Mouse (Mus musculus) CH12.LX (cell line): ENCODE data around the gene 4931422A03Rik. TPM values are rescaled to one million over a fixed set of nuclear protein-coding genes. Genes with fewer than 3 reads are reported as not detected.

ENCODE experiments used
- DNase-seq: peaks from one replicate; pipeline ENCODE4 v3.0.0-alpha.2; 2013; ENCODE audit errors: extremely low read depth
- H3K27ac ChIP-seq: 2 replicates; pipeline ENCODE4 v1.5.1; 2012; ENCODE audit warnings: low read depth, mild to moderate bottlenecking, control low read depth, moderate library complexity; ENCODE audit not compliant: insufficient read depth
- H3K27me3 ChIP-seq: replicated peaks from 2 replicates; pipeline ENCODE3; 2012; ENCODE audit warnings: inconsistent platforms
- H3K36me3 ChIP-seq, 2 experiments: replicated peaks in 1 of 2; 2 replicates each; pipeline versions ENCODE3 to v1.6.1; 2012; ENCODE audit warnings: inconsistent platforms in 1 of 2, low read length in 1 of 2, mild to moderate bottlenecking in 1 of 2, mixed read lengths in 1 of 2, moderate library complexity in 1 of 2; ENCODE audit not compliant: control insufficient read depth in 1 of 2, insufficient read depth in 1 of 2
- H3K4me1 ChIP-seq, 2 experiments: 2 replicates each; pipeline ENCODE4 v1.6.1; 2012; ENCODE audit warnings: inconsistent platforms in 1 of 2, moderate library complexity in 1 of 2; ENCODE audit not compliant: insufficient read depth in 2 of 2, control insufficient read depth in 1 of 2
- H3K4me2 ChIP-seq: 2 replicates; pipeline ENCODE4 v1.6.1; 2012; ENCODE audit warnings: low read depth, mild to moderate bottlenecking, control low read depth; ENCODE audit not compliant: poor library complexity, insufficient read depth, severe bottlenecking
- H3K4me3 ChIP-seq, 3 experiments: fragments of 150-350 bp in 1 of 3; sonication (generic) in 1 of 3; replicated peaks in 1 of 3; 2 replicates each; pipeline versions ENCODE3 to v1.5.1; 2011 to 2012; ENCODE audit warnings: low read depth in 2 of 3, low read length in 2 of 3, mild to moderate bottlenecking in 2 of 3, moderate library complexity in 2 of 3, control low read depth in 1 of 3, improper control_type of control experiment in 1 of 3, inconsistent platforms in 1 of 3, mixed read lengths in 1 of 3; ENCODE audit not compliant: poor library complexity in 1 of 3
- H3K79me2 ChIP-seq: replicated peaks from 2 replicates; pipeline ENCODE4 v1.6.1; 2012; ENCODE audit warnings: mild to moderate bottlenecking, moderate library complexity; ENCODE audit not compliant: control insufficient read depth, poor library complexity, insufficient read depth, severe bottlenecking; ENCODE audit errors: extremely low read depth
- H3K9ac ChIP-seq: 2 replicates; pipeline ENCODE4 v1.6.1; 2012; ENCODE audit warnings: low read depth, mild to moderate bottlenecking, control low read depth, moderate library complexity; ENCODE audit not compliant: insufficient read depth
- H3K9me3 ChIP-seq: replicated peaks from 2 replicates; pipeline ENCODE3; 2012; ENCODE audit warnings: low read length, inconsistent platforms, mixed read lengths
- CTCF ChIP-seq, 2 experiments: IDR thresholded peaks in 1 of 2; conservative IDR thresholded peaks in 1 of 2; 2 replicates each; pipeline ENCODE4 v1.5.1; 2011 to 2012; ENCODE audit warnings: low read depth in 2 of 2, low read length in 2 of 2, improper control_type of control experiment in 1 of 2, inconsistent platforms in 1 of 2, mild to moderate bottlenecking in 1 of 2, moderate library complexity in 1 of 2
- E2F4 ChIP-seq: IDR thresholded peaks from 2 replicates; pipeline ENCODE4 v1.6.1; 2011; ENCODE audit warnings: low read depth, low read length, improper control_type of control experiment; ENCODE audit not compliant: insufficient replicate concordance
- ELF1 ChIP-seq: IDR thresholded peaks from 2 replicates; pipeline ENCODE4 v1.6.1; 2014; ENCODE audit warnings: low read depth, mild to moderate bottlenecking, inconsistent platforms, low read length, improper control_type of control experiment
- GABPA ChIP-seq: IDR thresholded peaks from 2 replicates; pipeline ENCODE4 v1.6.1; 2012; ENCODE audit warnings: low read depth, low read length, improper control_type of control experiment, inconsistent platforms; ENCODE audit not compliant: insufficient replicate concordance
- MEF2A ChIP-seq: IDR thresholded peaks from 2 replicates; pipeline ENCODE4 v1.6.1; 2014; ENCODE audit warnings: low read depth, mild to moderate bottlenecking, inconsistent platforms, low read length, improper control_type of control experiment, borderline replicate concordance
- PAX5 ChIP-seq: IDR thresholded peaks from 2 replicates; pipeline ENCODE4 v1.6.1; 2012; ENCODE audit warnings: low read length, inconsistent platforms, mixed read lengths
- POLR2A ChIP-seq: IDR thresholded peaks from 2 replicates; pipeline ENCODE4 v1.6.1; 2011; ENCODE audit warnings: low read depth, mild to moderate bottlenecking, improper control_type of control experiment, low read length
- RAD21 ChIP-seq: IDR thresholded peaks from 2 replicates; pipeline ENCODE4 v1.6.1; 2011; ENCODE audit warnings: low read depth, mild to moderate bottlenecking, low read length, improper control_type of control experiment, moderate library complexity
- SMC3 ChIP-seq: IDR thresholded peaks from 2 replicates; pipeline ENCODE4 v1.6.1; 2011; ENCODE audit warnings: low read depth, low read length, improper control_type of control experiment
- TBP ChIP-seq: conservative IDR thresholded peaks from 2 replicates; pipeline ENCODE4 v1.6.1; 2011; ENCODE audit warnings: low read depth, low read length, improper control_type of control experiment
- UBTF ChIP-seq: IDR thresholded peaks from 2 replicates; pipeline ENCODE4 v1.6.1; 2012; ENCODE audit warnings: low read depth, mild to moderate bottlenecking, inconsistent platforms, low read length, improper control_type of control experiment, moderate library complexity
- USF2 ChIP-seq: conservative IDR thresholded peaks from 2 replicates; pipeline ENCODE4 v1.6.1; 2011; ENCODE audit warnings: low read depth, low read length, improper control_type of control experiment
- dilution Hi-C: fragments of 300-500 bp; cut with MboI; formaldehyde crosslinking; loops from 2 replicates; pipeline ENCODE4 v1.14.3; 2020; ENCODE audit warnings: low sequenced_read_pairs; ENCODE audit not compliant: extremely low pct_unique_long_range_greater_than_20kb, extremely low pct_ligation_motif_present
- in situ Hi-C: fragments of 300-500 bp; cut with MboI; formaldehyde crosslinking; loops from 3 replicates; pipeline ENCODE4 v1.14.3; 2019; ENCODE audit warnings: low sequenced_read_pairs, low pct_ligation_motif_present, low pct_unique_long_range_greater_than_20kb, mixed read lengths
- polyA plus RNA-seq: library from polyadenylated mRNA; unstranded; fragments of >175 nt; gene quantifications from 2 replicates; pipeline ENCODE4 v1.2.1, GENCODE M21; 2012; ENCODE audit warnings: low read depth; ENCODE audit not compliant: insufficient read length
- total RNA-seq, 2 experiments: library from RNA; depleted of rRNA; stranded (reverse); fragments of 300-350 nt in 1 of 2; fragments of >200 nt in 1 of 2; gene quantifications; 2 replicates each; pipeline ENCODE4 v1.2.3; 2012 to 2014

The 4931422A03Rik gene
- total and polyA plus RNA-seq, 3 experiments: 0.68 to 2.4 TPM; not detected in 1

DNA sequence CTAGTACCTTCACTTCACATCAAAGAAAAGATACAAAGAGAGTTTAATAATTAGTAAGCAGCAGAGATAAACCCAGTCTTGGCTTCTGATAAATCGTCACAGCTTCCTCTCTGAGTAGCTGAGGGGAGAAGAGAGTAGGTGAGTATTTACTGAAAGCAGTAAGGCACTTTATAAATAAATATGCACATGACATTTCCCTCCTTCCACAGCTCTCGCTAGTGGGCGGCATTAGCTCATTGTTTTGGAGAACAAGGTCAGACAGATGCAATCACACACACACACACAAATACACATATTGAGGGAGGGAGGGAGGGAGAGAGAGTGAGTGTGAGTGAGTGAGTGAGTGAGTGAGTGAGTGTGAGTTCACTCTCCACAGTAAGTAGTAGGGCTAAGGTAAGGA is 8.2 kb upstream of the 4931422A03Rik start:
- Histone ChIP-seq H3K79me2 (no peaks in the 10 kb centered on the region), H3K9me3 (no peaks in the 10 kb centered on the region), H3K4me3 (no peak overlapping the region), H3K27ac (no peak overlapping the region), H3K4me1 (peaks cover 2 to 18% of the 10 kb centered on the region in 2 experiments; a peak in 2 of 4 replicates), H3K27me3 (no peaks in the 10 kb centered on the region), H3K4me2 (no peak overlapping the region), H3K36me3 (peaks cover 18 to 77% of the 10 kb centered on the region in 2 experiments), H3K9ac (no peak overlapping the region)
- TF ChIP-seq MEF2A (no peak), TBP (no peak), E2F4 (no peak), USF2 (no peak), POLR2A (no peak), UBTF (no peak), ELF1 (no peak), PAX5 (no peak)
- dilution Hi-C loops (no loop called here), in situ Hi-C loops (loop anchor here (25.0 kb wide), 1 partner anchor 551 kb away; the partner anchor contains the start of gene Cstf3)
- no peak for DNase-seq

DNA sequence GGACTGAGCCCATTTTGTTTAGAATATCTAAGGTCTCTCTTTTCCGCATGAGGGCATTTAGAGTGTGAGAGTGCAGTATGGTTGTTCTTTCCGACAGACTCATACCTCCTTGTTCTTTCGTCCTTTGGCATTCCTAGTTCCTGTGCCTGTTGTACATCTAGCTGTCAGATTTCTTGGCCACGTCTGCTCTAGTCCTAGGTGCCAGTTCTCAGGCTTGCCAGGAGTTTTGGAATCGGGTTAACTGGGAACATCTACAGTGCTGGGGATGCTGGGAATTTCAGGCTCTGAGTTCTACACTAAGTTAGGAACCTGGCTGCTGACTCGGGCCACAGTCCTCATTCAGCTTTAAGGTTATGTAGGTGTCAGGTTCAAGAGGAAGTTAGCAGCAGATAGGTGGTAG is 7.4 kb upstream of the 4931422A03Rik start:
- H3K27ac ChIP-seq: no peak overlapping the region
- H3K27me3 ChIP-seq: no peaks in the 10 kb centered on the region
- TF ChIP-seq MEF2A: no peak
- TF ChIP-seq UBTF: no peak
- no peak for TF ChIP-seq GABPA
- TF ChIP-seq PAX5: no peak
- no peak for TF ChIP-seq USF2
- TF ChIP-seq, all 38 proteins: peak for 0
- no peak for DNase-seq
- dilution Hi-C loops: no loop called here
- no peaks in the 10 kb centered on the region for H3K79me2 ChIP-seq
- peaks cover 17 to 78% of the 10 kb centered on the region in 2 experiments for H3K36me3 ChIP-seq
- H3K9me3 ChIP-seq: no peaks in the 10 kb centered on the region
- no peak overlapping the region for H3K9ac ChIP-seq
- H3K4me3 ChIP-seq: no peak overlapping the region
- in situ Hi-C loops: loop anchor here (25.0 kb wide), 1 partner anchor 552 kb away; the partner anchor contains the start of gene Cstf3
- H3K4me2 ChIP-seq: no peak overlapping the region
- peaks cover under 1 to 17% of the 10 kb centered on the region in 2 experiments; a peak in 2 of 4 replicates for H3K4me1 ChIP-seq

DNA sequence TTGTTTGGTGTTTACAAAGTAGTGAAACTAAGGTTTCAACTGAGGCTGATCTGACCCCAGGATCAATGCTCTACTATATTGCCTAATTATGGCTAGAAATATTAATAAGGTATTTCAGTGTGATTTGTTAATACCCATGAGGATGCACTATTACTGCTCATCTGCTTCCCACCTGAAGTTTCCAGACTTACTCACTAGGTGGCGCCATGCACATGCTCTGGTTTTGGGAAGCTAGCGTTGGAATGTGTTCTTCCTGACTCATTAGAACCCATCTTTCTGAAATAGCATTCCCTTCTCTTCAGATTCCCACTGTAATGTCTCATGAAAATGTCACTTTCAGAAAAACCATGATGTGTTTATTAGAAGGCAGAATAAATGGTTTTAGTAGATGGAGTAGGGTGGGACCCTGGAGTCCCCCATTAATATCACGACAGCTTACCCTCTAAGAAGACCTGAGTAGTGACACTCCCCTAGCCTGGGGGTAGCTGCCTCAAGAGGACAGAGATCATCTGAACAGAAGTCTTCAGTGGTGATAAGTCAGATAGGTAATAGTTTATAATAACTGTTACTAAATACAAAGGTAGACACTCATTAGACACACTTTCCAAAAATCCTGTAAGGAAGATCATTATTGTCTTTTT is 6.8 kb upstream of the 4931422A03Rik start:
- Histone ChIP-seq H3K27ac (no peak overlapping the region), H3K4me1 (peaks cover 0 to 18% of the 10 kb centered on the region in 2 experiments; a peak in 2 of 4 replicates), H3K9me3 (no peaks in the 10 kb centered on the region), H3K27me3 (no peaks in the 10 kb centered on the region), H3K4me2 (no peak overlapping the region), H3K79me2 (no peaks in the 10 kb centered on the region; the same call in 1 of the 2 replicates), H3K9ac (no peak overlapping the region), H3K36me3 (peaks cover 15 to 77% of the 10 kb centered on the region in 2 experiments), H3K4me3 (no peak overlapping the region)
- in situ Hi-C loops: loop anchor here (25.0 kb wide), 1 partner anchor 552 kb away; the partner anchor contains the start of gene Cstf3
- dilution Hi-C loops: no loop called here
- TF ChIP-seq RAD21 (peak; percentile 88), SMC3 (peak; percentile 76), CTCF (conservative IDR thresholded peaks at IDR 0.05 in 1 of 2, IDR thresholded peaks at IDR 0.05 in 1 of 2; ENCODE audit: low read depth in 2 of 2, low read length in 2 of 2) (peak; percentile 92 to 96), UBTF (no peak)
- DNase-seq: peak; percentile 41
